ENCODE assay signal across 9 mouse cellular contexts in the genomic region with DNA sequence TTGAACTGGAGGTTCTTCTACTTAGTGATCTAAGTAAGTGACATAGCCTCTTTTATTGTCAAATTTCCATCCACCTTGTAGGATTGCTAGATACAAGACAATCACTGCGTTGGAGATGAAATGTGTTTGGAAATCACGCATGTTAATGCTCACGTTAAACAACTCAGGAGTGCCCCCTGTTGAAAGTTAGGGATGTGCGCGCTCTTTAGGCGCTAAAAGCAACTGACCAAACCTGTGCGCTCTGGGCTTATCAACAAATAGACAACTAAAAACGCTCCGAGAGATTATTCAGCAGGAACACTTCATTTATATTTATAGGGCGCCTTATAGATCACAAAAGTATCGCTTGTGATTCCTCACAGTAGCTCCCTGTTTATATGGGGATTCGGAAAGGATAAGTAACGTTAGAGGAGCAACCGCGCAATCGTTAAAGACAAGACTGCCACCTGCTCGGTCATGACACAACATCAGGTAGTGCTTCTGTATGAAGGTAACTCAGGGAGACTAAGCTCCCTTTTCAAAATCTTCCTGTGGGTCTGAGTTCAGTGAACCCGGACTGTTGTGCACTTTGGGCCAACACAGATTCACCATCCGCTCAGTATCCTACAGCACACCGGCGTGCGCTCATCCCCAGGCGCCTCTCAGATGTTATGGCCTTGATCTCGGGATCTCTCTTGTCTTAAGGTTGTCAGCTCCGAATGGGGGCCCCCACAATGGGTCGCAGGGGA. TPM values are rescaled to one million over a fixed set of nuclear protein-coding genes. Genes with fewer than 3 reads are reported as not detected.
DNase-seq lines count a peak whose midpoint lies in the region; ATAC-seq lines count a peak whose summit lies in the region.
"Had no signal": no experiment of that assay in that cellular context is flagged by ENCODE, and none has a peak within 500 bp of the region (broad histone marks: within the 10 kb centered on the region; RNA-seq: fewer than 3 reads in every experiment).

No protein-coding gene starts in this region.

- peak; percentile 40 for DNase-seq in urinary bladder, postnatal 25 days (ENCODE audit: low spot score)
- DNase-seq in urinary bladder, postnatal 4 days (ENCODE audit: low spot score in 2 of 2) = no peak
- DNase-seq in cerebellum, adult 9-11 months = peak; percentile 75
- peak; percentile 69 for DNase-seq in forelimb bud, embryonic 11.5 days (ENCODE audit: low read depth, low spot score)
- peak; percentile 46 for DNase-seq in kidney, adult 11 months
- DNase-seq in yolk sac, embryonic 10.5 days (ENCODE audit: low spot score) = peak; percentile 32

- no peaks in the 10 kb centered on the region for H3K27me3 ChIP-seq in liver, embryonic 12.5 days (replicated peaks)

- WGBS in liver, embryonic 12.5 days (ENCODE audit: insufficient replicate concordance) = 2% methylated on average over 26 of the region's 26 CpGs

- H3K4me3 ChIP-seq in liver, embryonic 12.5 days = peak overlapping the region; percentile 93

- peak; percentile 25; the same call in 1 of the 2 replicates for ATAC-seq in liver, embryonic 12.5 days
- ATAC-seq in monocyte, adult 5-6 weeks (replicated peaks; ENCODE audit: insufficient number of reproducible peaks, low FRiP score, low TSS enrichment, poor library complexity, severe bottlenecking) = peak; percentile 34; the same call in 1 of the 2 replicates

- H3K4me1 ChIP-seq in liver, embryonic 12.5 days = peaks cover 31% of the 10 kb centered on the region

- peak overlapping the region; percentile 89 for H3K9ac ChIP-seq in liver, embryonic 12.5 days

- H3K4me2 ChIP-seq in liver, embryonic 12.5 days = peak overlapping the region; percentile 89

- H3K36me3 ChIP-seq in liver, embryonic 12.5 days = peaks cover 22% of the 10 kb centered on the region

- H3K9me3 ChIP-seq in liver, embryonic 12.5 days (replicated peaks) = no peaks in the 10 kb centered on the region

- peak overlapping the region; percentile 34; the same call in 1 of the 2 replicates for H3K27ac ChIP-seq in liver, embryonic 12.5 days

RNA-seq across cellular contexts. Expression of a gene that starts 0.7 kb away (rescaled TPM):
- polyA plus RNA-seq in liver, embryonic 12.5 days (2016; fragmentation: Nextera tagmentation; extraction: Ambion mirVana) = 31.5 and 31.7 TPM in 2 replicates
- 52.9 to 72.0 TPM (median 58.7 TPM) in 3 replicates for total RNA-seq in monocyte, adult 5-6 weeks (2017)

RNA-seq across cellular contexts. Expression of a gene that starts 9.7 kb away (rescaled TPM):
- 0.17 and 0.19 TPM in 2 replicates for polyA plus RNA-seq in liver, embryonic 12.5 days (2016; fragmentation: Nextera tagmentation; extraction: Ambion mirVana)
- 0.75 to 1.4 TPM in 2 of 3 replicates, not detected in the other for total RNA-seq in monocyte, adult 5-6 weeks (2017)
- total RNA-seq: gastrocnemius, adult 8-10 months had no signal

RNA-seq across cellular contexts. Expression of a gene that starts 29.3 kb away (rescaled TPM):
- 0.83 and 1.0 TPM in 2 replicates for polyA plus RNA-seq in liver, embryonic 12.5 days (2016; fragmentation: Nextera tagmentation; extraction: Ambion mirVana)
- total RNA-seq in monocyte, adult 5-6 weeks (2017) = 717 to 1,434 TPM (median 717 TPM) in 3 replicates

RNA-seq across cellular contexts. Expression of a gene that starts 59.4 kb away (rescaled TPM):
- 0.81 and 1.3 TPM in 2 replicates for polyA plus RNA-seq in liver, embryonic 12.5 days (2016; fragmentation: Nextera tagmentation; extraction: Ambion mirVana)
- total RNA-seq in monocyte, adult 5-6 weeks (2017) = 4.9 to 10.8 TPM (median 9.0 TPM) in 3 replicates

Comparison
In these comparisons a context has a peak if more than half of its experiments do, and no peak if none do; other contexts are left out.
1. DNase-seq: peak in urinary bladder, postnatal 25 days (single experiment), cerebellum, adult 9-11 months (single experiment), forelimb bud, embryonic 11.5 days (single experiment), kidney, adult 11 months (single experiment) and yolk sac, embryonic 10.5 days (single experiment); none in urinary bladder, postnatal 4 days (0 of 2).